Mouse (Mus musculus): ENCODE data around the gene Adamts17.

- no peak for TF ChIP-seq GATA1 (IDR thresholded peaks at IDR 0.05; ENCODE audit: borderline replicate concordance, low read length)
- TF ChIP-seq FLI1 (IDR thresholded peaks at IDR 0.05; ENCODE audit: low read length), result no peak
These were observed 129.1 kb downstream of the Adamts17 start for GRCm38 (mm10) chr7:66968661-66969060.

Measured in megakaryocyte, embryonic 14.5 days (primary cell).